Mouse (Mus musculus) adrenal gland, adult 18-20 months (tissue): ENCODE results near the gene Zbtb7a. TPM values are rescaled to one million over a fixed set of nuclear protein-coding genes. Genes with fewer than 3 reads are reported as not detected.
A peak's percentile ranks its signal among the peaks of the same experiment; 100 is the strongest.

Experiments
- DNase-seq, 2 experiments: peaks; one replicate each; pipeline ENCODE4 v3.0.0; 2021 to 2022; ENCODE audit warnings: low spot score in 2 of 2
- total RNA-seq, 2 experiments: library from RNA; stranded (reverse); gene quantifications; 1 replicate in 1 of 2; 2 replicates in 1 of 2; pipeline ENCODE4 v1.2.3; 2021

Zbtb7a gene
- total RNA-seq, 2 experiments from 2014 or later = 65.3 to 84.8 TPM

GRCm38 (mm10) chr10:81184765-81185164 is 49.7 kb downstream of the Zbtb7a start:
- DNase-seq = no peak

GRCm38 (mm10) chr10:81187161-81187560 is 52.1 kb downstream of the Zbtb7a start:
- DNase-seq = no peak

- DNase-seq = no peak
Observed at GRCm38 (mm10) chr10:81189821-81190220, 54.8 kb downstream of the Zbtb7a start.

GRCm38 (mm10) chr10:81190236-81190911 is 55.4 kb downstream of the Zbtb7a start:
- DNase-seq = peak in 1 of 2 experiments; percentile 15

GRCm38 (mm10) chr10:81190912-81191321 is 55.9 kb downstream of the Zbtb7a start:
- no peak for DNase-seq

GRCm38 (mm10) chr10:81191342-81191982 is 56.4 kb downstream of the Zbtb7a start:
- no peak for DNase-seq

GRCm38 (mm10) chr10:81192270-81192967 is 57.4 kb downstream of the Zbtb7a start:
- peak; percentile 78 to 80 for DNase-seq

GRCm38 (mm10) chr10:81192968-81193501 is 58.0 kb downstream of the Zbtb7a start:
- DNase-seq = no peak

- DNase-seq = no peak
Observed at GRCm38 (mm10) chr10:81193991-81194774, 59.2 kb downstream of the Zbtb7a start.

- DNase-seq = no peak
Observed at GRCm38 (mm10) chr10:81195300-81195699, 60.3 kb downstream of the Zbtb7a start.

GRCm38 (mm10) chr10:81196470-81197065 is 61.5 kb downstream of the Zbtb7a start:
- DNase-seq = no peak

GRCm38 (mm10) chr10:81197305-81197704 is 62.3 kb downstream of the Zbtb7a start:
- DNase-seq = no peak

GRCm38 (mm10) chr10:81198230-81198629 is 63.2 kb downstream of the Zbtb7a start:
- DNase-seq = peak; percentile 50 to 57

- no peak for DNase-seq
Observed at GRCm38 (mm10) chr10:81198990-81199389, 64.0 kb downstream of the Zbtb7a start.

- DNase-seq = no peak
Observed at GRCm38 (mm10) chr10:81200141-81200540, 65.1 kb downstream of the Zbtb7a start.

- no peak for DNase-seq
Observed at GRCm38 (mm10) chr10:81200605-81201287, 65.7 kb downstream of the Zbtb7a start.

- no peak for DNase-seq
Observed at GRCm38 (mm10) chr10:81201807-81202758, 67.1 kb downstream of the Zbtb7a start, which contains the start of gene Nmrk2. TSS of gene Nmrk2 (minus strand) at chr10:81202051.
